36 mouse cellular contexts compared by ENCODE assay signal in genomic region chr12:40176158-40176557, GRCm38 (mm10). TPM values are rescaled to one million over a fixed set of nuclear protein-coding genes. Genes with fewer than 3 reads are reported as not detected.
"Had no signal": no experiment of that assay in that cellular context is flagged by ENCODE, and none has a peak within 500 bp of the region (broad histone marks: within the 10 kb centered on the region; RNA-seq: fewer than 3 reads in every experiment).

No protein-coding gene starts in this region.

- DNase-seq: heart, postnatal 10 days; heart, postnatal 14 days; heart, postnatal 36 days; heart, postnatal 4 days; kidney, adult 11 months; kidney, adult 18-20 months; kidney, adult 2 months; kidney, adult 8-10 months; kidney, adult 9 months; kidney, postnatal 10 days; kidney, postnatal 14 days; kidney, postnatal 25 days; kidney, postnatal 36 days; kidney, postnatal 4 days; layer of hippocampus, adult 9-11 months; layer of hippocampus, postnatal 36 days had no signal

- ATAC-seq: hindbrain, embryonic 16.5 days; hindbrain, postnatal 0 days; intestine, embryonic 15.5 days; intestine, embryonic 16.5 days; intestine, postnatal 0 days had no signal

- H3K9ac ChIP-seq: heart, embryonic 12.5 days; heart, embryonic 13.5 days; heart, embryonic 15.5 days; hindbrain, embryonic 12.5 days; hindbrain, embryonic 13.5 days; hindbrain, embryonic 14.5 days; hindbrain, embryonic 15.5 days; intestine, embryonic 15.5 days; kidney, embryonic 15.5 days had no signal

- H3K27me3 ChIP-seq: heart, embryonic 12.5 days; heart, embryonic 13.5 days; heart, embryonic 15.5 days; hindbrain, embryonic 12.5 days; hindbrain, embryonic 13.5 days; hindbrain, embryonic 15.5 days; intestine, embryonic 15.5 days; kidney, embryonic 15.5 days had no signal

- H3K4me3 ChIP-seq: heart, embryonic 12.5 days; heart, embryonic 13.5 days; heart, embryonic 15.5 days; hindbrain, embryonic 10.5 days; hindbrain, embryonic 12.5 days; hindbrain, embryonic 13.5 days; hindbrain, embryonic 15.5 days; intestine, embryonic 15.5 days; kidney, embryonic 15.5 days; layer of hippocampus, adult 2 months; left cerebral cortex, adult 2 months had no signal

- H3K4me1 ChIP-seq: heart, embryonic 13.5 days; hindbrain, embryonic 10.5 days; hindbrain, embryonic 12.5 days; hindbrain, embryonic 13.5 days; hindbrain, embryonic 15.5 days; intestine, embryonic 15.5 days; kidney, embryonic 15.5 days had no signal

- H3K36me3 ChIP-seq: hindbrain, embryonic 10.5 days; hindbrain, embryonic 12.5 days; hindbrain, embryonic 13.5 days; hindbrain, embryonic 15.5 days; intestine, embryonic 15.5 days; kidney, embryonic 15.5 days had no signal

- H3K9me3 ChIP-seq: heart, embryonic 13.5 days; heart, embryonic 15.5 days; hindbrain, embryonic 12.5 days; hindbrain, embryonic 15.5 days; intestine, embryonic 15.5 days; kidney, embryonic 15.5 days had no signal

- H3K27ac ChIP-seq: heart, embryonic 13.5 days; heart, embryonic 15.5 days; hindbrain, embryonic 10.5 days; hindbrain, embryonic 12.5 days; hindbrain, embryonic 13.5 days; hindbrain, embryonic 14.5 days; hindbrain, embryonic 15.5 days; hindbrain, postnatal 0 days; intestine, embryonic 15.5 days; kidney, embryonic 15.5 days; kidney, postnatal 0 days; layer of hippocampus, adult 2 months; left cerebral cortex, adult 2 months had no signal

RNA-seq across cellular contexts. Expression of gene Lsmem1, which starts 23.1 kb away (rescaled TPM):
- total RNA-seq: hindbrain, postnatal 0 days had no signal
- polyA plus RNA-seq: hindbrain, embryonic 10.5 days; hindbrain, embryonic 12.5 days; hindbrain, embryonic 14.5 days; hindbrain, embryonic 16.5 days; intestine, embryonic 14.5 days; intestine, embryonic 15.5 days; intestine, embryonic 16.5 days; intestine, postnatal 0 days; kidney, embryonic 14.5 days; large intestine, adult 2 months had no signal

RNA-seq across cellular contexts. Expression of gene Scin, which starts 42.1 kb away (rescaled TPM):
- total RNA-seq: hindbrain, postnatal 0 days; left cerebral cortex, adult 2 months had no signal
- polyA plus RNA-seq: hindbrain, embryonic 14.5 days; hindbrain, embryonic 16.5 days had no signal
